Mouse (Mus musculus): ENCODE measurements around the gene Gorasp2. TPM values are rescaled to one million over a fixed set of nuclear protein-coding genes. Genes with fewer than 3 reads are reported as not detected.

Gorasp2 gene
- total and polyA plus RNA-seq, 3 experiments: 65.4 to 145 (median 77.4) TPM

DNA sequence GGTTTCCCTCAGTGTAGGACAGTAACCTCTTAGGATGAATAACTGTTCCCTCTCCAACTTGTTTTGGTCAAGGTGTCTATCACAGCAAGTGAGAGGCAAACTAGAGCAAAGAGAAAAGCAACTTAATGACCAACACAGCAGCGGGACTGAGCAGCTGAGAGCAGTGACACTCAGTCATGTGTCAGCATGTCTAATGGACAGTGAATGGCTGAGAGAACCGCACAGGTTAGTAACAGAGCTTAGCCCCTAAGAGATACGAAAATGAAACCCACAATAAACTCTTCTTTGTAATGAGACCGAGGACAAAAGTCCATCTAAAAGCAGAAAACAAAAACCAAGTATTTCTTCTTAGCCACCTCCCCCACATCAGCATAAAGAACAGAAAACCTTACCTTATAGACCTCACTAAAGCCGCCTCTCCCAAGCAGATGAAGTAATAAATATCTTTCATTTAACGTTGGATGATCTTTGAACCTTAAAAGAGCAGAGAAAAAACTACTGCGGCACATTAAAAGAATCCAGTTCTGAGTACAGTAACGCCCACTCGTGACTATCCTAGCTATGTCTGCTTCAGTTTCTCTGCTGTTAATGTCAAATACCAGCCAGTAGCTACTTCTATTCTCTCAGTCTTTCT is 62.4 kb downstream of the Gorasp2 start:
- H3K4me2 ChIP-seq (ENCODE audit: insufficient read depth, low read depth, poor library complexity, severe bottlenecking): no peak overlapping the region
- in situ Hi-C loops (cut with MboI; ENCODE audit: low pct_ligation_motif_present, low pct_unique_long_range_greater_than_20kb, low sequenced_read_pairs) (loop anchor here (25.0 kb wide), 2 partner anchors 89 to 314 kb away; no protein-coding TSS in a partner anchor), dilution Hi-C loops (cut with MboI; ENCODE audit: extremely low pct_ligation_motif_present, extremely low pct_unique_long_range_greater_than_20kb, low sequenced_read_pairs) (no loop called here)
- no peak overlapping the region for H3K9ac ChIP-seq (ENCODE audit: insufficient read depth, low read depth)
- no peak for DNase-seq (ENCODE audit: extremely low read depth)
- no peaks in the 10 kb centered on the region for H3K4me1 ChIP-seq (ENCODE audit: control insufficient read depth in 1 of 2, insufficient read depth in 2 of 2)
- TF ChIP-seq ZNF384 (IDR thresholded peaks at IDR 0.05; ENCODE audit: low read depth, low read length): no peak
- TF ChIP-seq POLR2A (IDR thresholded peaks at IDR 0.05; ENCODE audit: low read depth, low read length): no peak
- TF ChIP-seq TBP (conservative IDR thresholded peaks at IDR 0.05; ENCODE audit: low read depth, low read length): no peak
- no peak for TF ChIP-seq MAFK (IDR thresholded peaks at IDR 0.05; ENCODE audit: insufficient replicate concordance, low read length)
- H3K36me3 ChIP-seq (replicated peaks in 1 of 2; ENCODE audit: control insufficient read depth in 1 of 2, insufficient read depth in 1 of 2, low read length in 1 of 2): peaks cover 40 to 64% of the 10 kb centered on the region in 2 experiments
- no peak overlapping the region for H3K4me3 ChIP-seq (replicated peaks in 1 of 3; ENCODE audit: low read depth in 2 of 3, low read length in 2 of 3, poor library complexity in 1 of 3)
- no peaks in the 10 kb centered on the region for H3K79me2 ChIP-seq (replicated peaks; ENCODE audit: control insufficient read depth, extremely low read depth, insufficient read depth, poor library complexity, severe bottlenecking)
- H3K27me3 ChIP-seq (replicated peaks): no peaks in the 10 kb centered on the region
- no peak overlapping the region for H3K27ac ChIP-seq (ENCODE audit: insufficient read depth, low read depth)
- no peaks in the 10 kb centered on the region for H3K9me3 ChIP-seq (replicated peaks; ENCODE audit: low read length)

GRCm38 (mm10) chr2:70727089-70727488 is 65.7 kb downstream of the Gorasp2 start:
- no peaks in the 10 kb centered on the region for H3K9me3 ChIP-seq (replicated peaks; ENCODE audit: low read length)
- dilution Hi-C loops (cut with MboI; ENCODE audit: extremely low pct_ligation_motif_present, extremely low pct_unique_long_range_greater_than_20kb, low sequenced_read_pairs): no loop called here
- H3K4me2 ChIP-seq (ENCODE audit: insufficient read depth, low read depth, poor library complexity, severe bottlenecking): no peak overlapping the region
- in situ Hi-C loops (cut with MboI; ENCODE audit: low pct_ligation_motif_present, low pct_unique_long_range_greater_than_20kb, low sequenced_read_pairs): no loop called here
- H3K27ac ChIP-seq (ENCODE audit: insufficient read depth, low read depth): no peak overlapping the region
- H3K27me3 ChIP-seq (replicated peaks): no peaks in the 10 kb centered on the region
- DNase-seq (ENCODE audit: extremely low read depth): no peak
- TF ChIP-seq TBP (conservative IDR thresholded peaks at IDR 0.05; ENCODE audit: low read depth, low read length) (no peak), EP300 (IDR thresholded peaks at IDR 0.05; ENCODE audit: low read length) (no peak), BHLHE40 (IDR thresholded peaks at IDR 0.05; ENCODE audit: low read depth, low read length) (no peak), MYC (IDR thresholded peaks at IDR 0.05; ENCODE audit: low read depth, low read length) (no peak), TCF12 (IDR thresholded peaks at IDR 0.05; ENCODE audit: low read depth, low read length) (no peak), ETS1 (conservative IDR thresholded peaks at IDR 0.05; ENCODE audit: low read depth, low read length) (no peak), SMC3 (IDR thresholded peaks at IDR 0.05; ENCODE audit: low read depth, low read length) (no peak), USF1 (IDR thresholded peaks at IDR 0.05; ENCODE audit: low read depth, low read length) (no peak), JUN (IDR thresholded peaks at IDR 0.05; ENCODE audit: insufficient read depth, low read depth, low read length) (no peak), CTCF (conservative IDR thresholded peaks at IDR 0.05 in 1 of 2, IDR thresholded peaks at IDR 0.05 in 1 of 2; ENCODE audit: low read depth in 2 of 2, low read length in 2 of 2) (no peak), ZC3H11A (IDR thresholded peaks at IDR 0.05; ENCODE audit: low read depth, low read length) (no peak)
- H3K4me3 ChIP-seq (replicated peaks in 1 of 3; ENCODE audit: low read depth in 2 of 3, low read length in 2 of 3, poor library complexity in 1 of 3): no peak overlapping the region
- H3K9ac ChIP-seq (ENCODE audit: insufficient read depth, low read depth): no peak overlapping the region
- peaks cover 0 to 16% of the 10 kb centered on the region in 2 experiments; a peak in 1 of 4 replicates for H3K4me1 ChIP-seq (ENCODE audit: control insufficient read depth in 1 of 2, insufficient read depth in 2 of 2)
- peaks cover 21 to 60% of the 10 kb centered on the region in 2 experiments for H3K36me3 ChIP-seq (replicated peaks in 1 of 2; ENCODE audit: control insufficient read depth in 1 of 2, insufficient read depth in 1 of 2, low read length in 1 of 2)
- no peaks in the 10 kb centered on the region for H3K79me2 ChIP-seq (replicated peaks; ENCODE audit: control insufficient read depth, extremely low read depth, insufficient read depth, poor library complexity, severe bottlenecking)
